Mouse (Mus musculus): ENCODE measurements at regions not wholly inside any gene's neighbourhood (a gene's known extent, or its start where the extent isn't known, plus 50 kb on each side); places are given as distances from the start of the nearest gene placed in this dataset.

DNA sequence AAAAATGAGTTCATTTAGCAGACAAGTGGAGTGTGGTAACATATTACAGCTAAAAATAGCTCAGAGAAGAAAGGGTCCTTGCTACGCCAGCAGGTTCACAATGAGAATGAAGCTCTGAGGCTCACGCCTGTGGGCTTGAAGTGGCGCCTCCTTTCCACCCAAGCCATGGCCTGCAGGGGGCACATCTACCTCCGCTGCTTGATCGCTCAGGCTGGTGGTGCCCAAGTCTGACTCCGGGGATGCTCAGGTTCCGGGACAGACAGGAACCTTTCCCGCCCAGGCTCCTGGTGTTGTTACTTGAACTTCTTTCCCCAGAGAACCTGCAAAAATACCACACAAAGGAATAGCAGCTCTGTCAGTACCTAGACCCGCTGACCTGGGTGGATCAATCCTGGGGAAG lies 199.3 kb upstream of the Zdhhc25 start:
- no peak for DNase-seq (ENCODE audit: extremely low spot score, low spot score)
- no peaks in the 10 kb centered on the region for H3K9me3 ChIP-seq
- H3K4me1 ChIP-seq: peaks cover 36% of the 10 kb centered on the region
- H3K27me3 ChIP-seq (ENCODE audit: poor library complexity, severe bottlenecking): peaks cover 30% of the 10 kb centered on the region
- 62% methylated on average over 9 of the region's 9 CpGs for WGBS
- H3K4me3 ChIP-seq: no peak overlapping the region
- no peaks in the 10 kb centered on the region for H3K36me3 ChIP-seq (replicated peaks)
- no peak overlapping the region for H3K27ac ChIP-seq

DNA sequence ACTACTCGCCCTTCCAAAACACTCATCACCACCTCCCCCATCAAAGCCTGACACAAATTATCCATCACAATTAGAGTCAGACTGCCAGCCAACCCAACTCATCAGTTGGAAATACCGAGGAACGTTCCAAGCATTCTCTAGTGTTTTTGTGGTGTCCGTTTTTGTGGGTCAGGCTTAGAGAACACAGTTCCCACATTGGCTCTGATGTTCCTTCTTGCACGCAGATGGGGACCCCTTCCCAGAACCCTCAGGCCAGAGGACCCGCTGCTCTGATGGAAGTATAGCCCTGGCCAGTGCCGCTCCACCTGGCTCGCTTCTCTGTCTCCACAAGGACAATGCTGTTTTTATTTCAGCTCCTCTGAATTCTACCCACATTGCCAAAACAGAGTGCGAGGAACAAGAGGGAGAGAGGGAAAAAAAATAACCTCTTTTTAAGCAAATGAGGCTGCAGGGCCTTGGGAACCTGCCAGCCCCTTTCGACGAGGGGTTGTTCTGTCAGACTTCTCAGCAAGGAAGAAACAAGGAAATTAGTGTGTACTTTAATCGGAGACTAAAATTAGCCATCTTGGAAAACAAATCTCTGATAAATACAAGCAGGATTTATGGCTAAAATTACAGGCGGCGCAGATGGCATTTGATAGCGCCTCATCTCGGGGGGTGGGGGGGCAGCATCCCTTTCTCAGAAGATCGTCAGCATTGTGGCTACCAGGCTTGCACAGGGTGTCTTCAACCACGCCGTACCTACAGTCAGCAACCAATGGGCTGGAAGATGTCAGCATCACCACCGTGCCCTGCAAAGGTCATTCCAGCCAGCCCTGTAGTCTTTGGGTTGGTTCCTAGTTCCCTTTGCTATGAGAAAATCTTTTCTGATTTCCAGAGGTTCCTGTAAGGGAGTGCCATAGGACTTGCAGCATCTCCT lies 191.4 kb upstream of the Zdhhc25 start:
- WGBS: 88% methylated on average over 20 of the region's 20 CpGs
- DNase-seq (ENCODE audit: extremely low spot score, low spot score): no peak
- H3K36me3 ChIP-seq (replicated peaks): no peaks in the 10 kb centered on the region
- no peaks in the 10 kb centered on the region for H3K4me1 ChIP-seq
- H3K4me3 ChIP-seq: no peak overlapping the region
- no peaks in the 10 kb centered on the region for H3K27me3 ChIP-seq (ENCODE audit: poor library complexity, severe bottlenecking)
- H3K9me3 ChIP-seq: peaks cover 21% of the 10 kb centered on the region
- no peak overlapping the region for H3K27ac ChIP-seq

DNA sequence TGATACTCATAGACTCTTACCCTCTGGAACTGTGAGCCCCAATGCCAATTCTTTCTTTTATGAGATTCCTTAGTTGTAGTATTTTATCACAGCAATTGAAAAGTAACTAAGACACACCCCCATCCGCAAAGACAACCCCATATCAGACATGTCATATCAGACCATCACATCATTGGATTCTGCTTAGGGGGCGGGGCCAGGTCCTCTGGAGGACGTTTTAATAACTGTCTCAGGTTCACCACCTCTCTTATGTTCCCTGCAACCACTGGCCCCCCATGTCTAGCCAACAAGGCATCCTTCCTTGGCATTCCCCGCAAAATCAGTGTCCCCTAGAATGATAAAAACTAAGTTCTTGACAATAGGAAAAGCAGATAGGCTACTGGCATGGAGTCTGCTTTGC lies 185.9 kb upstream of the Zdhhc25 start:
- 83% methylated on average over 4 of the region's 4 CpGs for WGBS
- peaks cover 21% of the 10 kb centered on the region for H3K9me3 ChIP-seq

DNA sequence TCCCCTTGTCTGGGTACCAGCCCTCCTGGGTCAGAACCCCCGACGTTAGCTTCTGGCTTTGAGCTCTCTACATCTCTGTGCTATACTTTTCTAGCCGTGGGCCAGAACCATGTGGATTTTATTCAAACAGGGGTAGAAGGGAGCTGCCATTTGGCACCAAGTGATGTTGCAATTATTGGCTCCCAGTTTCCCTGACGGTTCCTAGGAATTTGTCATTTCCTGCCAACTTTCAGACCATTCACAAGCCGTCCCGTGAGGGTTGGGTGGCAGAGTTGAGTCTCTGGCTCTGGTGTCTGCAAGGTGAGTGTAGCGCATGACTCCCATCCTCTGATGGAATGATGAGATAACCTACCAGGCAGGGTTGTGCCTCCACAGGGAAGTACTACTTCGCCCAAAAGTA lies 181.2 kb upstream of the Zdhhc25 start:
- DNase-seq (ENCODE audit: extremely low spot score, low spot score): no peak
- no peaks in the 10 kb centered on the region for H3K27me3 ChIP-seq (ENCODE audit: poor library complexity, severe bottlenecking)
- no peak overlapping the region for H3K4me3 ChIP-seq
- H3K36me3 ChIP-seq (replicated peaks): no peaks in the 10 kb centered on the region
- 81% methylated on average over 8 of the region's 8 CpGs for WGBS
- peaks cover 5% of the 10 kb centered on the region; the same call in 1 of the 2 replicates for H3K9me3 ChIP-seq
- H3K27ac ChIP-seq: no peak overlapping the region
- H3K4me1 ChIP-seq: no peaks in the 10 kb centered on the region

More for the DNA sequence above, 185.9 kb upstream of the Zdhhc25 start:
- Histone ChIP-seq H3K27ac (no peak overlapping the region), H3K27me3 (ENCODE audit: poor library complexity, severe bottlenecking) (no peaks in the 10 kb centered on the region), H3K36me3 (replicated peaks) (no peaks in the 10 kb centered on the region), H3K4me3 (no peak overlapping the region), H3K4me1 (no peaks in the 10 kb centered on the region)
- DNase-seq (ENCODE audit: extremely low spot score, low spot score): no peak

DNA sequence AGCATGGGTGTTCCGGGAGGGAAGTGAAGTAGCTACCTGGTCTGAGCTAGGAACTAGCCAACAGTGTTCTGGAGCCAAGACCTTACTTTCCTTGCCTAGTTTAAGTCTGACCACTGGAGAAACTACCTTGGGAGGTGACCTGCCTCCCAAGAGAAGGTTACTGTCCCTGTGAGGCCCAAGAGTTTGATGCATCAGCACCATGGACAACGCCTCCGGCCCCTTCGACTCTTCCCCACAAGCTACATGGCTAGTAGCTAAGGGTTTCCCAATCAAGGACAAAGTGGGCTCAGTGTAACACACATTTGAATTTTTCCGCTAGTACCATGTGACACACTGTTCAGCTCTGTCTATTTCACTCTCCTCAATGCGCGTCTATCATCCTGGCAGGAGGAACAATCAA lies 171.7 kb upstream of the Zdhhc25 start:
- Histone ChIP-seq H3K27me3 (ENCODE audit: poor library complexity, severe bottlenecking) (no peaks in the 10 kb centered on the region; the same call in 1 of the 2 replicates), H3K27ac (no peak overlapping the region), H3K9me3 (no peaks in the 10 kb centered on the region; the same call in 1 of the 2 replicates), H3K4me1 (peaks cover 13% of the 10 kb centered on the region), H3K36me3 (replicated peaks) (no peaks in the 10 kb centered on the region), H3K4me3 (no peak overlapping the region)
- WGBS: 77% methylated on average over 7 of the region's 7 CpGs
- peak; percentile 20 for DNase-seq (ENCODE audit: extremely low spot score, low spot score)

DNA sequence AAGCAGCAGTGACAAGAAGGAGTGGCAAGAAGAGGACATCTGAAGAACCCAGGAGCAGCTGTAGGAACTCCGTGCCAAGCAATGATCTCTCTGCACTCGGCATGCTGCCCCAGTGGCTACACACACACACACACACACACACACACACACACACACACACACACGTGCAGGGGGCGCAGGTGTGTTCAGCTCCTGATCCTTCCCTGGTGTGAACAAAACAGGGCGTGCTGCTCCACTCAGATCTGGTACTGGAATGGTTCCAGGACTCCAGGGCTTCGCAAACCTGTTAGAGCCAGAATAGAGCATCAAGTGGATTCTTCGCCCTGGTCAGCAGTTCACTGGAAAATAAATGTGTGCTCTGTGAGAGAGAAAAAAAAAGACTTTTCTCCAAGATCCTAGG lies 169.2 kb upstream of the Zdhhc25 start:
- no peaks in the 10 kb centered on the region for H3K9me3 ChIP-seq
- H3K27me3 ChIP-seq (ENCODE audit: poor library complexity, severe bottlenecking): no peaks in the 10 kb centered on the region; the same call in 1 of the 2 replicates
- WGBS: 87% methylated on average over 7 of the region's 7 CpGs
- DNase-seq (ENCODE audit: extremely low spot score, low spot score): no peak
- no peak overlapping the region for H3K27ac ChIP-seq
- H3K36me3 ChIP-seq (replicated peaks): no peaks in the 10 kb centered on the region
- H3K4me1 ChIP-seq: peaks cover 13% of the 10 kb centered on the region
- no peak overlapping the region for H3K4me3 ChIP-seq

DNA sequence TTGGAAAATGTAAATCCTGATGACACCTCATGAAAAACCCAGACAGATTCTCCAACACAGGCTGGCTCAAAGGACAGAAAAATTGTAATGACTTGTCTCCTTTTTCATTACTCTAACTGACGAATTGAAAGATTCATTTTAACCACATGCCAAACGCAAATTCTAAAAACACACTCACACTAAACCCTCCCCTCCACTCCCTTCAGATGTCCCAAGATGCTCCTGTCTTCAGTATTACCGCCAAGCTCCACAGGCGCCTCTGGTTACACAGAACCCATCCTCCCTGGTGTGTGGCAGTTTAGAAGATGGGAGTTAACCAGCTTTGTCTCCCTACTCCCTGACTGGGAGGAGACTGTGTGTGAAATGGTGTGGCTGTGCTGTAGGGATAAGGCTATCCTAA lies 151.8 kb upstream of the Zdhhc25 start:
- H3K9me3 ChIP-seq: no peaks in the 10 kb centered on the region
- 87% methylated on average over 4 of the region's 4 CpGs for WGBS
- H3K4me3 ChIP-seq: no peak overlapping the region
- no peaks in the 10 kb centered on the region for H3K36me3 ChIP-seq (replicated peaks)
- no peaks in the 10 kb centered on the region for H3K27me3 ChIP-seq (ENCODE audit: poor library complexity, severe bottlenecking)
- H3K4me1 ChIP-seq: peaks cover 3% of the 10 kb centered on the region; the same call in 1 of the 2 replicates
- H3K27ac ChIP-seq: no peak overlapping the region
- no peak for DNase-seq (ENCODE audit: extremely low spot score, low spot score)

DNA sequence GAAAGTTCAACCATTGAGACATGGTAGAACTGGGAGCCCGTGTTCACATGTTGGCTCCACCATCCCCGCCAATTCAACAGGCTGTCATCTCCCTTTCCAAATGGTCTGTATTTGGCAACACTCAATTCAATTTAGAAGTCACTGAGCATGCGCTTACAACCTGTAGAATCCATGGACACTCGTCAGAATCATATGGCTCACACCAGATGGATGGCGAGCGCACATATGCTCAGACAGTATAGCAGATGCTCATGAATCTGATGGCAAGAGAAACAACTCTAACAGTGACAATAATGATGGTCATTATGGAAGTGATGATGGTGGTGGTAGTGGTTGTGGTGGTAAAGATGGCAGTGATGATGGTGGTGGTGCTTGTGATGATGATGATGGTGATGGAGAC lies 148.9 kb upstream of the Zdhhc25 start:
- no peak overlapping the region for H3K4me3 ChIP-seq
- H3K36me3 ChIP-seq (replicated peaks): no peaks in the 10 kb centered on the region
- no peaks in the 10 kb centered on the region for H3K9me3 ChIP-seq
- no peak for DNase-seq (ENCODE audit: extremely low spot score, low spot score)
- H3K27me3 ChIP-seq (ENCODE audit: poor library complexity, severe bottlenecking): no peaks in the 10 kb centered on the region
- no peaks in the 10 kb centered on the region for H3K4me1 ChIP-seq
- 95% methylated on average over 6 of the region's 6 CpGs for WGBS
- no peak overlapping the region for H3K27ac ChIP-seq

DNA sequence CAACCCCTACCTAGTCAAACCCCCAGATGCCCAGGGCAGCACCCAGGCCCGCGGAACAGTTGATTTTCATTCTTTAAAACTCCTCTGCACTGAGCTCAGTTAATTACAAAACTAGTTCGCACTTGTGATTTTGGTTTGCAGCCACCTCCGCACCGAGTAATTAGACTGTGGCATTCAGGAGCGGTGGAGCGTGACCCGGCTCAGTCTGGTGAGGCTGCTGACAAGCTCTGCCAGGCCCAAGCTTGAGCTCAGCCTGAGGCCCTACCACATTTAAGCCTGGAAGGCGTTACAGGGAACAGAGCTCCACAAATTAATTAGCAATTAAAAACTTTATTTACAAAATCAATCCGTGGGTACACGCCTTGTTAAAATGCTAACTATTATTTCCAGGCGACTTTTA lies 132.0 kb upstream of the Zdhhc25 start:
- Histone ChIP-seq H3K27me3 (ENCODE audit: poor library complexity, severe bottlenecking) (peaks cover 56% of the 10 kb centered on the region), H3K27ac (peak overlapping the region; percentile 74), H3K9me3 (no peaks in the 10 kb centered on the region), H3K4me3 (no peak overlapping the region), H3K4me1 (peaks cover 34% of the 10 kb centered on the region), H3K36me3 (replicated peaks) (no peaks in the 10 kb centered on the region)
- 12% methylated on average over 12 of the region's 12 CpGs for WGBS
- DNase-seq (ENCODE audit: extremely low spot score, low spot score): peak; percentile 75

DNA sequence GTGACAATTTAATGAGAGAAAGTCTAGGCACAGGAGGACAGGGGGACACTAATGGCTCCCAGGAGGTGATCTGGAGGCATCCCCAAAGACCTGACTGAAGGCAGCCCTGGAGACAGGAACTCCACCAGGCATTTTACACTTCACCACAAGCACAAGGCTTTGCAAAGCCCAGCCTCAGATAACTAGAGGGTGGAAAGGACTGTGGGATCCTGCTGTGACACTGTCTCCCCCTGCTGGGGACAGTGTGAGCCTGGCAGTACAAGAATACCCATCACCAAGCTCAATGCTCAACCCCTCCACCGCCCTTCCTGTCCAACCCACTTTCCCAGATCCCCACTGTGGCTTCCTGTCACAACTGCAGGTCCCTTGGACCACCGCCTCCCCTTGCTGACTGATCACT lies 131.3 kb upstream of the Zdhhc25 start:
- peak overlapping the region; percentile 35; the same call in 1 of the 2 replicates for H3K27ac ChIP-seq
- peak; percentile 57 for DNase-seq (ENCODE audit: extremely low spot score, low spot score)
- 38% methylated on average over 2 of the region's 2 CpGs for WGBS
- no peaks in the 10 kb centered on the region for H3K36me3 ChIP-seq (replicated peaks)
- peaks cover 63% of the 10 kb centered on the region for H3K27me3 ChIP-seq (ENCODE audit: poor library complexity, severe bottlenecking)
- no peak overlapping the region for H3K4me3 ChIP-seq
- no peaks in the 10 kb centered on the region for H3K9me3 ChIP-seq
- peaks cover 41% of the 10 kb centered on the region for H3K4me1 ChIP-seq

DNA sequence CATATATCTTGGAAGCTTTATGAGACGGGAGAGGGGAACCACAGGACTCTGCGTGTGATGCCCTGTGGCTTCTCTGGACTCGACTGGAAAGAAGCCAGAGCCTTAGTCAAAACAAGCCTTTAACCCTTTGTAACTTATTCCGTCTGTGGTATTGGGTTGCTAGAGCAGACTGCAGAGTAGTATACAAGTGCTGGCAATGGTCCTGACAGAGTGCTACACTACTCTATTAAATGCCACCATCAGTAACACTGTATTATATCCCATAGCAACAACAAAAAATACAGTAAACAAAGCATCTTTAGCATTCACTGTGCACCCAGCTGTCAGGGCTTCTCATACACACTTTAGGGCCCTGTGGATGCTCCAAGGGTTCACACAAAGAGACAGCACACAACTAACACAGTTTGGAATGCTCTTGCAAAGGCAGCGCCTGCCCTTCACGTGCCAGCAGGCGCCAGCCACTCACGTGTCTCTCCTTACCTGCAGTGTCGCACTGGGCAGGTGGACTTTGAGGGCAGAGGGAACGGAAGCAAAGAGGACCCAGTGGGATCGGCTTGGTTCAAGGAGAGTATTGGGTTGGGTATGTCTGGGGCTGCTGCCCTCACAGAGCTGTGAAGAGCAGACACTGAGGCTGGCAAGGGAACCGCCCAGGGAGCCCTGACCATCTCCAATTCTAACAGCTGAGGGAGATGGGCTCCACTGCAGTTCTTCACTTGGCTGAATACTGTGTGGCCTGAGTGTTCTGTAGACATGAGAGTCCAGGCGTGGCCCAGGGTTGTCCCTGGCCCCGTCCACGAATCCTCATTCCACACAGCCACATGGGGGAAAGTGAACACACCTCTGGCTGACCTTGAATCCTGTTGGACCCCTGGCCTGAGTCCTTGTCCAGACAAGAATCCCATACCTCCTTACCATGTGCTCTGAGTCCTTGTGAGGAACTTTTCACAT lies 130.3 kb upstream of the Zdhhc25 start:
- Histone ChIP-seq H3K4me3 (no peak overlapping the region), H3K4me1 (peaks cover 43% of the 10 kb centered on the region), H3K9me3 (no peaks in the 10 kb centered on the region), H3K36me3 (replicated peaks) (no peaks in the 10 kb centered on the region), H3K27me3 (ENCODE audit: poor library complexity, severe bottlenecking) (peaks cover 68% of the 10 kb centered on the region), H3K27ac (no peak overlapping the region)
- WGBS: 83% methylated on average over 15 of the region's 15 CpGs
- no peak for DNase-seq (ENCODE audit: extremely low spot score, low spot score)

DNA sequence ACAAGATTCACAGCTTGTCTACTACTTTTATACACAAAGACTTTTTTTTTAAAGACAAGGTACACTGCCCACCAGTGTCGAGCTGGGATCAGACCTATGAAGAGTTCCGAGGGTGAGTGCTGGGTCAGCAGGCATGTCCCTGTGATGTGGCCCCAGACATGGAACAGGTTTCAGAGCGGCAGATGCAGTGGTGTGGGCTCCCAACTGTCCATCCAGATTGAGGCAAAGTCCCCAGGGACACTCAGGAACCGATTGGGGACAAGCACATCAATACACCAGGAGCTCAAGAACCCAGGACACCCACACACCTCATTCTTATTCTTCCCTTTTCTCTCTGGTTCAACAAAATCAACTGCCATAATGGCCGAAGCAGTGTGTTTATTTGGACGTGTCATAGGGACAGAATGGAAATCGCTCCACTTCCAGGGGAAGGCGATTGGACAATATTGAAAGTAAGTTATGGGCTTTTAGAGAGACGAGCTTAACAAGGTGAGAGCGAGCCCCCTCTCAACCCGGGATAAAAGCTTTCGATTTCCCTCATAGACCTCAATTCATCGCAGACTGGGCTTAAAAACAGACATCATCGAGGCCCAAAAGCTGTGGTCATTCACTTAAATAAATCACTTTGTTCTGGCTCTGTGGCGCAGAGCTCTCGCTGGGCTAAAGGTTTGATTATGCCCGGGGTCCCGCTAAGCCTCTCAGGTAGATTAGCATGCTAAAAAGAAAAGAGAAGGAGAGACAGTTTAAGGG lies 127.6 kb upstream of the Zdhhc25 start:
- DNase-seq (ENCODE audit: extremely low spot score, low spot score): no peak
- Histone ChIP-seq H3K27me3 (ENCODE audit: poor library complexity, severe bottlenecking) (peaks cover 50% of the 10 kb centered on the region), H3K4me1 (peaks cover 40% of the 10 kb centered on the region), H3K36me3 (replicated peaks) (no peaks in the 10 kb centered on the region), H3K9me3 (no peaks in the 10 kb centered on the region), H3K4me3 (no peak overlapping the region), H3K27ac (peak overlapping the region; percentile 30; the same call in 1 of the 2 replicates)
- WGBS: 51% methylated on average over 18 of the region's 18 CpGs
